Mouse (Mus musculus): ENCODE data around the gene Brdt.

- TF ChIP-seq CTCF (IDR thresholded peaks at IDR 0.05; ENCODE audit: extremely low read depth, insufficient read length, insufficient replicate concordance, low read depth, low read length) (no peak), POLR2A (IDR thresholded peaks at IDR 0.05; ENCODE audit: low read depth, low read length) (no peak)
Measured at GRCm38 (mm10) chr5:107295817-107296511, 35.0 kb upstream of the Brdt start.

Measured in small intestine, adult 2 months (tissue).